Mouse (Mus musculus) T-helper 17 cell (primary cell): ENCODE data around the gene Cfap45.

Source experiments
- in situ Hi-C, 2 experiments: fragments of 300-600 bp; cut with MboI, MseI; formaldehyde crosslinking; loops; 1 replicate in 1 of 2; 2 replicates in 1 of 2; pipeline ENCODE4 v1.15.1; 2025; ENCODE audit warnings: high pct_unique_total_duplicates in 2 of 2

The Cfap45 gene

DNA sequence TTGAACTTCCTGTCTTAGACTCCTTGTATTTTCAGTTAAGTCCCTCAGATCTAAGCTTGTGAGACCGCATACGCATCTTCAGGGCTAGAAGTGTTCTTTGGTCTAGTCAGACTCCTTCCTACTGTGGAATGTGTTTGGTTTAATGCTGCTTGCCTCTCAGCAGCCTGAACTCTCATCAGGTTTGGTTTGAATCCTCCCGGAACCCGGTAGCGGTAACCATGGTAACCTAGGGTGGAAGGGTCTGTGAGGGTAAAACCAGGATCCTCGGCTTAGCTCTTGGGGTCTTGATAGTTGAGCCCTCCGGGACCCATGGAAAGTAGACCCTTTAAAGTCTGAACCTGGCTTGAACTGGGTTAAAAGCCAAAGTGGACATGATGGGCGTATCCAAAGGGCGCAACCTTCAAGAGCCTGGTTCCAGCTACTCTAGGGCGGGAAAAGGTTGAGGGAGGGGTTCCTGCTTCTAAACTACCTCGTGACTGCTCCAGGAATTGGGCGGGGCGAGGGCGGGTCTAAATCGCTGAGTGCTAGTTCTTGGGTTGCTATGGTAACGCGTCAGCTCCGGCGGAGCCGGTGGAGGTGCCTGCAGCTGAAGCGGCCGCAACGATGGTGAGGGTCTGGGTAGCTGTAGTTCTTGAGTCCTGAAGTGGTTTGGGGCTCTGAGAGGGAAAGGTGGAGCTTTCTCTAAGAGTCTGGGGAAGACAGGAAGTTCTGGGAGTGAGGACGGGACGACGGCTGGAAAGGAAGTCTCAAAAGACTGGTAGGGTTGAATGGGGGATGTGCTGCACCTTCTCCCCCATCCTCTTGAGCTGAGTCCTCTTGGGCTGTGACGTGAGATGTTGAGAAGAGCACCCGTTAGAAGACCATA lies at the start of gene Cfap45:
Cfap45 (plus strand) TSS at position 226 of the 865 bp plus-strand sequence.
- in situ Hi-C loops = loop anchor here in 1 of 2 experiments (25.0 kb wide), 2 partner anchors 1459 to 1659 kb away; partner anchors contain the start of genes Atf6 and Fcgr3

- in situ Hi-C loops = no loop called here
These were observed 47.7 kb upstream of the Cfap45 start for GRCm38 (mm10) chr1:172472909-172473308.

DNA sequence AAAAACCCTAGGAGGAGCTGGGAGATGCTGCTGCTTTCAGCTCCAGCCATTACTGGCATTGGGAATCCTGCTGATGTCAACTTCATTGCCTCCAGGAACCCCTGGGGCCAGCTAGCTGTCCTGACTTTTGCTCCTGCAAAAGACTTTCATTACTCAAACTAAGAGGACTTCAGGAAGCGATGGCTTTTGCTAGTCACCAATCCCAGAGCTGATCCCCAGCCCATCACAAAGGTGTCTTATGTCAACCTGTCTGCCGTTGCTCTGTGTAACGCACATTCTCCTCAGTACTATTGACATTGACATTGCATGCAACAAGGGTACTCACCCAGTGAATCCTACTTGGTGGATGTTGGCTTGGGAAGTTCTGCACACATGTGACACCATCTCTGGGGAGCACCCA lies 46.4 kb upstream of the Cfap45 start:
- in situ Hi-C loops = no loop called here

DNA sequence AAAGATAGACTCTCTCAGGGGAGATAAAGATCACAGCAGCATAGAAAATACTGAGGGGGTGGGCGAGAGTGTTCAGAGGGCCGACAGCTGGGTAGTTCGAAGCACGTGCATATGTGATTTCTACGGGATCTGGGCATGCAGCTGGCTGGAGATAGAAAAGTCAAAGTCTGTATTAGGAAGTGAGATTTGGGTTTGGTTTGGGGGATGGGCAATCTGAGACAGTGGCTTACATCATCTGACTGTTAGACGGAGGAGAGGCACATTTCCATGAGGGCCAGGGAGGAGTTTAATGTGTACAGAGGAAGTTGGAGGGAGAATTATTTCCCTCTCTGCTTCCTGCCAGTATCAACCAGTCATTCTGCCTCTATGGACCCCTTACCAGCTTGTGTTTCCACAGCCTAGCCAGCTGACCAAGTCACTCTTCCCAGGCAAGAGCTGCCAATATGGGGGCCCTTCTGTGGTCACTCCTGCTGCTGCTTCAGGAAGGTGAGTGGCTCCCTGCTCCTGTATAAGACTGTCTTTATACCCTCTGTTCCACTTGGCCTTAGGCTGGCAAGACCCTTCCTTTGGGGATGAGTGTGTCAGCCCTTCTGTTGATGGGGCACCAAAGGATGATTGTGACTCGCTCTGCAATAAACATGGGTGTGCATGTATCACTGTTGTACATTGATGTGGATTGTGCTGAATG lies 45.4 kb upstream of the Cfap45 start, which contains the start of gene Slamf9:
Slamf9 (plus strand) TSS at position 305 of the 688 bp plus-strand sequence.
- in situ Hi-C loops = no loop called here

- in situ Hi-C loops = no loop called here
These were observed 42.6 kb upstream of the Cfap45 start for GRCm38 (mm10) chr1:172478020-172478419.

DNA sequence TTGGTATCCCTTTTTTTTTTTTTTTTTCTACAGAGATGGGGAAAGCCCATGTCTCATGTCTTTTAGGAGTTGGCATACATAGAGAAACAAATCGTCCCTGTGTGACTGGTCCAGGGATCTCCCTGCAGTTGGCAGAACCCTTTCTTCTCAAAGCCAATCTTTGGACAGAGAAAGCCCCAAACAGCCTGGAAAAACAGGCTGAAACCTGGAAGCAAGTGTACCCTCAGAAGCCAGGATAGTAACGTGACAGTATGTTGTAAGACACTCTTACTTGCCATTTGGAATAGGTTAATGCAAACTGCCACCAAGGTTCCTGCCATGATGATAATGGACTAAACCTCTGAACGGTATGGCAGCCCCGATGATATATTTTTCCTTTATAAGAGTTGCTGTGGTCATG lies 40.2 kb upstream of the Cfap45 start:
- in situ Hi-C loops = loop anchor here in 1 of 2 experiments (5.0 kb wide), 1 partner anchor 68 kb away; no protein-coding TSS in a partner anchor

- in situ Hi-C loops = loop anchor here in 1 of 2 experiments (5.0 kb wide), 1 partner anchor 69 kb away; no protein-coding TSS in a partner anchor
These were observed 39.5 kb upstream of the Cfap45 start for GRCm38 (mm10) chr1:172481111-172481510.

DNA sequence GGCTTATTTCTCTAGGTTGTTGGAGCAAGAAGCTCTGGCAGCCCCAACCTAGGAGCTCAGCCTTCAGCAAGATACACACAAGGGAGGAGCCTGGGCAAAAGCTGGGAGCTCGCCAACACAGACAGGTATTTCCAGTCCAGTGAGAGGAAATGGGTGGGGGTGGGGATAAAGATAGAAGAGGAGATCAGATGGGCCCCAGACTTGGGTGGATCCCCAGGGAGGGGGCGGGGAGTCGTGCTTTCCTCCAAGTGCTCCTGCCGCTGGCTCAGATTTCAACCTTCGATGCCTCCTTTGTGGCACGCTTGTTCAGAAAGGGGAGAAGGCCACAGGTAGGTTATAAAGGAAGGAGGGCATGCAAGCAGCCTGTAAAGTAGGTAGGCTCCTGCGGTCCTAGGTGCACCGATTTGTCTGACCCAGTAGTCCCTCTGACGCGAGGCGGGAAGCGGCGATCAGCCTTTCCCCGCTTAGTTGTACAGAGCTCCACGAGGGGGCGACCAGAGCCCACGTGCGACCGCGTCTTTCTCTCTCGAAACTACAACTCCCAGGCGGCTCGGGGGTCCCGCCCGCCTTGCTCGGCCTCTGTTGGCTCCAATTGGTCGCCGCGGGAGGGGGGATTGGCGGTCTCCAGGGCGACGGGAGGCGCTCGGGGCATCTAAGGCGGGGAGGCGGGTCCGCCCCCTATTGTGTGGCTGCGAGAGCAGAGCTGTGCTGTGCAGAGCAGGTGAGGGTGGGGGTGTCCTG lies 38.9 kb upstream of the Cfap45 start, which contains the start of gene Igsf9:
Igsf9 (plus strand) TSS at position 249 of the 741 bp plus-strand sequence.
- in situ Hi-C loops = loop anchor here in 1 of 2 experiments (5.0 kb wide), 1 partner anchor 69 kb away; no protein-coding TSS in a partner anchor

- in situ Hi-C loops = loop anchor here in 1 of 2 experiments (5.0 kb wide), 1 partner anchor 70 kb away; no protein-coding TSS in a partner anchor
These were observed 37.9 kb upstream of the Cfap45 start for GRCm38 (mm10) chr1:172482518-172483360.

- in situ Hi-C loops = loop anchor here in 1 of 2 experiments (5.0 kb wide), 1 partner anchor 71 kb away; no protein-coding TSS in a partner anchor
These were observed 37.3 kb upstream of the Cfap45 start for GRCm38 (mm10) chr1:172483361-172483660.

GRCm38 (mm10) chr1:172484236-172484635 lies 36.4 kb upstream of the Cfap45 start:
- in situ Hi-C loops = loop anchor here in 1 of 2 experiments (5.0 kb wide), 1 partner anchor 72 kb away; no protein-coding TSS in a partner anchor

- in situ Hi-C loops = loop anchor here in 1 of 2 experiments (5.0 kb wide), 1 partner anchor 72 kb away; no protein-coding TSS in a partner anchor
These were observed 35.9 kb upstream of the Cfap45 start for GRCm38 (mm10) chr1:172484671-172485070.

DNA sequence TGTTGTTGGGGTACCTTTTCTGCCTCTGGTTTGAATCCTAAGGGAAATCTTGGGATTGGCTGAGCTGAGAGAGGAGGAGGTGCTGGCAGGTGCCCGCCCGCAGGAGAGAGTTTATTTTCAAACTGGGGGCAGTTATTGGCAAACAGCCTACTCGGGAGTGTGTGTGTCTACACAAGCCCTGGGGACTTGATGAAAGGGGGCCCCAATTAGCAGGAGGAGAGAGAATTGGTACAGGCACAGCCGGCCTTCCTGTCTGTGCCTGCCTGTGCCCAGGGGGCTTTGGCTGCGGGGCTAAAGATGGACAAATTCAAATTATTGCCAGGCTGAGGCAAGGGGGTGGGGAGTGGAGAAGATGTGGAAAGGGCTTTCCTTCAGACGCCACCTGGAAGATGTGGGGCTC lies 34.8 kb upstream of the Cfap45 start:
- in situ Hi-C loops = no loop called here

- in situ Hi-C loops = no loop called here
These were observed 34.4 kb upstream of the Cfap45 start for GRCm38 (mm10) chr1:172486236-172486635.

- in situ Hi-C loops = no loop called here
These were observed 34.0 kb upstream of the Cfap45 start for GRCm38 (mm10) chr1:172486651-172487050.

- in situ Hi-C loops = no loop called here
These were observed 32.7 kb upstream of the Cfap45 start for GRCm38 (mm10) chr1:172487859-172488258.

- in situ Hi-C loops = no loop called here
These were observed 31.8 kb upstream of the Cfap45 start for GRCm38 (mm10) chr1:172488831-172489230.

DNA sequence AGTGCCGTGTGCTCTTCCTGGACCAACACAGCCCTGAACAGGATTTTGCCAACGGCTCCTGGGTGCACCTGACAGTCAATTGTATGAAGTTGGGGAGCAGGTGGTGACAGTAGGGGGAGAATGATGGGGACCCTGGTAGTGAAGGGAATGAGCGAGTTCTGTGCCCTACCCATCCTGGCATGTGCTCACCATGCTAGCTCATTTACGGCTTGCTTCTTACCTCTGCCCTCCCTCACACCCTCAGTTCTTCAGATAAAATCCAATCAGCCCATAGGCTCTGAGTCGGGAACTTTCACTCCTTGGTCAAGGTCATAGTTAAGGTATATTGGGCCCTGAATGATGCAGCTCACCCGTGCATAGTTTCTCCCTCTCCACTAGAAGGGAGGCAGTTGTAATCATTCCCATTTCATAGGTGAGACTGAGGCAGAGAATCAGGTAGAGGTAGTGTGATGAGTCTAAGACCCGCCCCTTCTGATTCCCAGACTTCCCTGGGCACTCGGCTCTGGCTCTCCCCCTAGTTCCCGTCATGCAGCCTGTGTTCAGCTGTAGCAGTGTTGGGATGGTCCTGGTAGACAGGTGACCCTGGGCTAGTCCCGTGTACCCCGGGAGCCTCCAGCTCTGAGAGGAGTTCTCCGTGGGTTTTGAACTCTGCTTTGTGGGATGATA lies 30.9 kb upstream of the Cfap45 start:
- in situ Hi-C loops = loop anchor here in 1 of 2 experiments (5.0 kb wide), 1 partner anchor 77 kb away; no protein-coding TSS in a partner anchor

- in situ Hi-C loops = loop anchor here in 1 of 2 experiments (5.0 kb wide), 1 partner anchor 78 kb away; no protein-coding TSS in a partner anchor
These were observed 30.3 kb upstream of the Cfap45 start for GRCm38 (mm10) chr1:172490261-172490661.
